Mouse (Mus musculus): Measurements from ENCODE around the gene Dtymk.
"Not testable (repeated sequence)": the region's sequence is repeated elsewhere in the genome, so short reads cannot be mapped to it uniquely, and the experiment has no call there.

Gene Dtymk

DNA sequence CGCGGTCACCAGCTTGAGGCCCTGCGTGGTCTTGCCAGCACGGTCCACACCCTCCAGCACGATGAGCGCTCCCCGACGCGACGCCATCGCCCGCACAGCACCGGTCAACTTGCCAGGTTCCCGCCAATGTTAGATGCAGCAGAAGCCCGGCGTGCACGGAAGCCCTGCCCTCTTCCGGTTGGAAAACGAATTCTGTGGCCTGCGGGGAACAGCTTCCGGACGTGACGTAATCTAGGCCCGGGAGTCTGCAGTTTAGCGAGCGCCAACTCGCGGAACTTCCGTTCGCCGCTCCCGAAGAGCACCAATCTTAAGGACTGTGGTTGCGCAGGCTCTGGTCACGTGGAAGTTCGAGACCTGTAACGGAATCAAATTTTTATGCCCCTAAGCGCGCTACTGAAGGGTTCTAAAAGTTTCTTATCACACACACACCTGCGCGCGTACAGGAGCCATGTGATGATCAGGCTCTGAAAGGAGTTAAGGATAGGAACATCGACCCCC lies at the start of gene Dtymk:
Gene Dtymk, minus strand, starts transcription at position 194 of the 498 bp plus-strand sequence.
- DNase-seq = peak; percentile 93

DNA sequence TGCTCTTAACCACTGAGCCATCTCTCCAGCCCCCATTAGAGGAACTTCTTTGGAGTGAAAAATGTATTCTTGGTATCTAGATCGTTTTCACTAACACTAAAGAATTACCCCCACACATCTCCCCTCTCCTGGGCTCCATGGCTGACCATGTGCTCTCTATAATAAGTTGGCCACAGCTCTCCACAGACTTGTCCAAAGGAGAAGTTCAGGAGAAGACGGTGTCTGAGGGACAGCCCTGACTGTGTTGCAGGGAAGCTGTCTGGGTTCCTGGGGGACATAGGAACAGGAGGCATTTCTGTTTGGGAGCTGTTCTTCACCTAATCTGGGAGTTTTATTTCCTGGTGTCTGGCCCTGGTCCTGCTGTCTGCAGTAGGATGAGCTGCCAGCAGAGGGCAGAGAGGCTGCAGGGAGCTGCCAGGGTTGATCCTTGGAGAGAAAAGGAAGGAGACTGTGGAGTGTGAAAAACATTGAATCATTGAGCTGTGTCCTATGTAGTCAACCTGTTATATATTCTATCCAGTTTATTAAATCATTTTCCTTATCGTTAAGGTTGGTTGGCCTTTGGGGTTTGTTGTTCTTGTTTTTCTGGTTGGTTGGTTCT lies 44.1 kb upstream of the Dtymk start:
- not testable (repeated sequence) for DNase-seq

DNA sequence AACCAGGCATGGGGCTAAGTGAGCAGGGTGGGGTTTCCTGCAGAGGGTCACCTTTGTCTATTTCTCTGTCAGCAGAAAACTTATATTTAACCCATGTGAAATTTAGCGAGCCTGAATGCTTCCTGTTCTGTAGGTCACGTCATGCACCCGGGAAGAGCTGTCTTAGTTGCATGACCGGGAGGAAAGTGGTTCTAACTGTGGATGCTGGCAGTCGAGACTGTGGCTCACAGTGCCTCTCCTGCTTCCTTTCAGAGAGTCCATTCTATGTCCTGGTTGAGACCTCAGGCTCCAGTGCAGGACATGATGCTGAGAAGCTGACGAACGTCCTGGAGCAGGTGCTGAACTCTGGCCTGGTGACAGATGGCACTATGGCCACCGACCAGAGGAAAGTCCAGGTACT lies 36.8 kb upstream of the Dtymk start:
- not testable (repeated sequence) for DNase-seq

DNA sequence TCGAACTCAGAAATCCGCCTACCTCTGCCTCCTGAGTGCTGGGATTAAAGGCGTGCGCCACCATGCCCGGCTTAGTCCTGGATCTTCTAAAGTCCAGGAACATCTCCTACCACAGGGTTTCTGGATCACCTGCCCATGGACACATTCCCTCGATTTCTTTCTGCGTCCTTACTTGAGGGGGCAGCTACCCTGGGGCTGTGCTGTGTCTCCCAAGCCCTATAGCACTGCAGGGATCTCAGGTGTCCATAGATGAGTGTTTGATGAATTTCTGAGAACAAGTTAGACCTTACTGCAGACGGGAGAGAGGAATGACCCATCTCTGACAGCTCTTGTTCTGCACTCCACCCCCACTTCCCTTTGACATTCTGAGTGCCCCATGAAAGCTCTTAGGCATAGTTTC lies 35.6 kb upstream of the Dtymk start:
- DNase-seq = no peak

DNA sequence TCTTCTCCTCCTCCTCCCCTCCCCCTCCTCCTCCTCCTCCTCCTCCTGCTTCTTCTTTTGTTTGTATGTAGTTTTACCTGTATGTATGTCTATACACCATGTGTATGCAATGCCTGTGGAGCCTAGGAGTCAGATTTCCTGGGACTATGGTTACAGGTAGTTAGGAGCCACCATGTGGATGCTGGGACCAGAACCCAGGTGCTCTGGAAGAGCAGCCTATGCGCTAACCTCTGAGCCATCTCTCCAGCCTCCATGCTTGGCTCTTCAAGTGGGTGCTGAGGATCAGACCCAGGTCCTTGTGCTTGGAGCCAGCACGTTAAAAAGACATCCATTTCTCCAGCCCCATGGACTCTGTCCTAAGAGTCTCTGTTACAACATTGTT lies 34.8 kb upstream of the Dtymk start:
- DNase-seq = no peak

DNA sequence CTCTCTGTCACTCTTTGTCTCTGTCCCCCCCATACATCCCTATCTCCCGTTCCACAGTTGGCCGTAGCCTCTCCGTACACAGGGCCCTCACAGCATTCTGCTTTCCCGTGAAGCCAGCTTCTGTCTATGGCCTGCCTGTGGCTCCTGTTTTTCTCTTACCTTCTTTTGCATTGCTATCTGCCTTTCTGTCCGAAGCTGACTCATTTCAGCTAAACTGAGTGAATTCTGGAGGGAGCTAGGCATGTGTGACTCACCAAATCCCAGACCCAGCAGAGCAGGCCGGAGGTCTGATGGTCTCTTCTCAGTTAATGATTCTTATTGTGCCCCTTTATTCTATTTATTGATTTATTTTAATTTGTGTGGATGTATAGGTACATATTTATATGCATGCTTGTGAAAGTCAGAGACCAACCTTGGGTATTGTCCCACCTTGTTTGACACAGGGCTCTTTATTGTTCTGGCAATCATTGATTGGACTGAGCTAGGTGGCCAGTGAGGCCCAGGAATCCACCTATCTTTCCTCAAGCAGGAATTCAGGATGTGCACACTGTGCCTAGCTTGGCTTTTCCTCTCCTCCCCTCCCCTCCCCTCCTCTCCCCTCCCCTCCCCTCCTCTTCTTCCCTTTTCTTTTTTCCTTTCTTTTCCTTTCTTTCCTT lies 34.3 kb upstream of the Dtymk start:
- DNase-seq = no peak

DNA sequence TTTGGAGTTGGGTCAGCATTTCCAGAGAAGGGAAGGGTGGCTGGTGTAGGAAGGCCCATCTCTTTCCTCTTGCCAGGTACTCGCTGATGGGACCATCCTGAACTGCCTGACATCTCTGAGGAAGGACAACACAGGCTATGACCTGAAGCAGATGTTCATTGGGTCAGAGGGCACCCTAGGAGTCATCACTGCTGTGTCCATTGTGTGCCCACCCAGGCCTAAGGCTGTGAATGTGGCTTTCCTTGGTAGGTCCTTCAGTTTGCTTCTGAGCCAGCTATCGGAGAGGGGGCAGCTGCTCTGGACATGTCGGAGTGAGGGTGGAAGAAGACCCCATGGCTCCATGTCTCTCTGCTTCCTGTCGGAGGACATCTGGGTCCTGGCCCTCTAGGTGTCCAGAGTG lies 33.5 kb upstream of the Dtymk start:
- no peak for DNase-seq

DNA sequence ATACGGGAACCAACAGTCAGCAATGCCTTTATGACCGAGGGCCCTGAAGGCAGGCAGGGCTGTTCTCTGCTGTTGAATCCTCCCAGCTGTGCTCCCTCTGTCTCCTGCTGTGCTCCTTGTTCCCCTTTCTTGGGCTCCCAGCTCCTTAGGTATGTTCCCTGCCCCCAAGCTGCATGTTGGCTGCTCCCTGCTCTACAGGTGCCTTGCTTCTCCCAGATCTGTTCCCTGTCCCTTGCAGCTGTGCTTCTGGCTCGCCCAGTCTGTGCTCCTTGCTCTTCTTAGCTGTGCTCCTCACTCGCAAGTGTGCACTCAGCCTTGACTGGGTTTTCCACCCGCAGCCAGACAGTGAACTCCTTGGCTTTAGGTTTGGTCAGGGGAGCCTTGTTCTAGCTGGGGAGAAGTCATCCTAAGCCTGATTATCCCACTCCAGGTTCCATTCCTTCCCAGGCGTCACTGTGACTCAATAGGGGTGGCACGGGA lies 33.0 kb upstream of the Dtymk start:
- no peak for DNase-seq

DNA sequence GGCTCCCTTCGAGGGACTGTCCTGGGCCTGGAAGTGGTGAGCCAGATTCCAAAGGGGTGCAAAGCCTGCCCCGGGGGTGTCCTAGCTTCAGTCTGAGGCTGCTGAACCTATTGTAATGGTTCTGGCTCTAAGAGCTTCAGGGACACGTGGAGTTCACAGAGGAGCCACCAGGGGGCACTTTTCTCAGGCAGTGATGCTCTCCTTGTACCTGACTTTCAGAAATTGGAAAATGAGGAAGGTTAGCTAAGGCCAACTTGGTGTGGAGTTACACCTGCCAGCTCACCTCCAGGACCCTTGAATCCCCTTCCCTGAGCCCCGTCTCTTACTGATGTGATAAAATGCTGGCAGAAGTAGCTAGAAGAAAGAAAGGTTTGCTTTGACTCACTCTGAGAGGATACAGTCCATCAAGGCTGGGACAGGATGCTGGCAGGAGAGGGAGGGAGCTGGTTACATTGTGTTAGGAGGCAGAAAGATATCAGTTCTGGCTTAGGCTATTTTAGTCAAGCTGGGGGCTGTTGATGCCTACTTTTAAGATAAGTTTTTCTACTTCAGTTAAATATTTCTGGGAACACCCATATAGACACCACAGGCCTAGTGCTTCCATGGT lies 31.1 kb upstream of the Dtymk start:
- DNase-seq = not testable (repeated sequence)

DNA sequence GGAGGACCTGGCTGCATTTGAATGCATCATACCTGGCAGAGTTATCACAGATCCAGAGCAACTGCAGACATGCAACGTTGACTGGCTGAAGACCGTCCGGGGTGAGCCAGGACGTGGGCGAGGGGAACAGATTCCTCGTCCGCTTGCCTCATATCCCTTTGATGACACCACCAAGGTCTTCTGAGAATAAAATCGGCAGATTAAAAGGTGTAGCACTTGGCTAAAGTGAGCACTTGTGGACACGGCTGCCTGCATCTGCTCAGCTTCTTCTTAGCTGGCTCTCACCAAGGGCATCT lies 24.8 kb upstream of the Dtymk start:
- DNase-seq = no peak

DNA sequence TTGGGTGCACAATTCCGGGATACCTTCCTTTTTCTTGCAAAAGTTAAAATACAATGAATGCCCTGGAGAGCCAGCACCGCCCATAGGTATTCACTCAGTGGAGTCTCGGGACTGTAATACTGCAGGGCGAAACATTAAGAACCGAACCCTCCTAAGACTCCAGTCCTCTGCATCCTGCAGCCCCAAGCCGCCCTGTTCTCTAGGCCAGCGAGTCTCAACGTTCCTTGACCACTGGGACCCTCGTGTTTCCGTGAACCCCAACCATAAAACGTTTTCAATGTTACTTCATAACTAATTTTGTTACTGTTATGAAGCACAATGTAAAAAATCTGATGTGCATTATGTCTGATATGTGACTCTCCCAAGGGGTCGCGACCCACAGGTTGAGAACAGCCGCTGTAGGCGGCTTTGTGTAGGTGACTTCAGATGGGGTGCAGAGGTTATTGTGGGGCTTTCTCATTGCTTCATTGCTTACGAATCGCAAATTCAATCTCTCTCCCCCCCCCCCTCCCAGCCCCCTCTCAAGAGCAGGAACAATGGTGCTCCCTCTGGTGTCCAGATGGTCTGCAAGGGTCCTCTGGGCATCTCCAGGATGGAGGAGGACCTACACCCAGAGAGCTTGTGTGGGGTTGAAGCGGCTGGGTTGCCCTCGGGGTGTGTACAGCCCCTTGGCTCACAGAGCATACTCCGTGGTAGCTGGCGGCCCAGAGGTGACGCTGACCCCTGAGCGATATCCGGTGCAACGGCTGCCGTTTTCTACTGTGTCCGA lies 24.2 kb upstream of the Dtymk start:
- peak; percentile 23 for DNase-seq

DNA sequence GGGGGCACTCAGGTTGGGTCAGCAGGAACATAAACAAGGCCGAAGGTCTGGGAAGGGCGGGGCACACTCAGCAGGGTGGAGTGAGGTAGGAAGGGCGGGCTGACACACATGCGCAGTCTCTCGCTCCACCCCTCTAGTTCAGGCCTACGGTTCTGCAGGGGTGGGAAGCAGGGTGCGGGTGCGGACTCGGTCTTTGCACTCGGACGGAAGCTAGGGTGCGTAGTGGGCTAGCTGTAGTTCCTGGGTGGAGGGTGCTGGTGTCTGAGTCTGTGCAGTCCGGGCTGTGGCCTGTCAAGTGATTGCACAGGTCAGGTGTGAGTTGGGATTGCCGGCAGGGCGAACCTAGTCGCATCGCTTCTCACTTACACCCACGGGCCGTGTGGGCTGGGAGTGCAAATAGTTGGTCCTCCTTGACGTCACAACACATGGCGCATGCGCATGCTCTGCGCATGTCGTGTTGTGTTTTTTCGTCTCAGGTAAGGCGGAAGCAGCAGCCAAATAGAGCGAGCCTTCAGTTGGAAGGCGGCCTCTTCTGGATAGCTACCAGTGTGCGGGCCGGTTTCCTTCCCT lies 23.5 kb upstream of the Dtymk start:
- DNase-seq = peak; percentile 97

DNA sequence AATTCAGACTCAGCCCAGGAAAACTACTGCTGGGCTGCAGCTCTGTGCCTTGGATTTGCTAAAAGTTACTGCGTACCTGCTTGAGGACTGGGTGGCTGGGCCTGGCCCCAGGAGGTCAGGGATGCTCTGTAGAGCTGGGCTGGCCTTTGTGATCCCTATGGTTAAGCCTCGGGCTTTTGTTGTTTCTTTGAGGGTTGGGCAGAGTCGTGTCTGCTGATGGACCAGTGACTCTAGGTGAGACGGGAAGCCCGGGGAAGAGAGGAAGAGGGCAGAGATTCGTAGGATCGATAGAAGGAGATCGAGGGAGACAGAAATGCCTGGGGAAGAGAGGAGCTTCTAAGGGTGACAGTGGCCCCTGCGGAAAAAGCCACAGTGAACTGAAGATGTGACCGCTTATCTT lies 22.9 kb upstream of the Dtymk start, which contains the start of gene D2hgdh:
Gene D2hgdh, plus strand, starts transcription at position 301 of the 400 bp plus-strand sequence.
- no peak for DNase-seq

DNA sequence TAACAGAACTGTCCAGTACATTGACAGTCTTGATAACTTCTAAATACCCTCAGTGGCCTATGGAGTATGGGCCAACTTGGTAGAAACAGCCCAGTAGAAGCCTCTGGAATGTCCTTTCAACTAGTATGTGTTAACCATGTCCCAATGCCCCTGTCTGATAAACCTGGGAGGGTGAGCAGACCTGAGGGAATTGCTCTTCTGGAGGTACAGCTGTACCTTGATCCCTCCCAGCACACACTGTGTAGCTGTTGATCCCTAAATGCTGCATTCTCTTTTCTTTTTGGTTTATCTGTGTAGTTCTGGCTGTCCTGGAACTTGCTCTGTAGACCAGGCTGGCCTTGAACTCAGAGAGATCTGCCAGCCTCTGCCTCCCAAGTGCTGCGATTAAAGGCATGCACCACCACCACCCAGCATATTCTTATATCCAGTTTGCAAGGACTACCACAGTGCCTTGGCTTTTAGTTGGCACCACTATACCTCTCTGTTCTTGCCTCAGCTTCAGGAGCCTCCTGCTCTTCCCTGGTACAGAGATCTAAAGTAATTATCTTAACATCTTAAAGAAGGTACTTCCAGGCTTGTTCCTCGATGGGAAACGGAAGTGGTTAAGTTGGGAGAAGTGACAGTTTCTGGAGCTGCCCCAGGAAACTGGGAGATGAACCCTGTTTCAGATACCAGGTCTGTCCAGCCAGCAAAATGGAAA lies 22.2 kb upstream of the Dtymk start:
- DNase-seq = no peak

DNA sequence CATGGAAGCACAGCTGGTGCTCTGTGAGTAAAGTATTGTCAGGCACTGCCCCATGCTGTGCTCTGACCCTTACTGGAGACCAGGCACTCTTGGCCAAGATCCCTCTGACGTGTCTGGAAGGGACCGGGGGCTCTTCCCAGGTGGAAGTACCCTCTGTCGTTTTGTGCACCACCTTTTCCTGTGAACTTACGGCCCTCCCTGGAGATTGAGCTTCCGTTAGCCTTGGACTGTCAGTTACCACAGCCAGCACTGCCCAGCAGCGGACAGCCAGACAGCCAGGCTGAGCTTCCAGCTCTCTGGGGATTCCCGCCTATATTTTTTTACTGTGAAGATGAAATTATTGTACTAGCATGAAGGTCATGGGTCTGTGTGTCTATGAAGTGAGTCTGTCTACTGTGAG lies 17.0 kb upstream of the Dtymk start:
- DNase-seq = no peak

DNA sequence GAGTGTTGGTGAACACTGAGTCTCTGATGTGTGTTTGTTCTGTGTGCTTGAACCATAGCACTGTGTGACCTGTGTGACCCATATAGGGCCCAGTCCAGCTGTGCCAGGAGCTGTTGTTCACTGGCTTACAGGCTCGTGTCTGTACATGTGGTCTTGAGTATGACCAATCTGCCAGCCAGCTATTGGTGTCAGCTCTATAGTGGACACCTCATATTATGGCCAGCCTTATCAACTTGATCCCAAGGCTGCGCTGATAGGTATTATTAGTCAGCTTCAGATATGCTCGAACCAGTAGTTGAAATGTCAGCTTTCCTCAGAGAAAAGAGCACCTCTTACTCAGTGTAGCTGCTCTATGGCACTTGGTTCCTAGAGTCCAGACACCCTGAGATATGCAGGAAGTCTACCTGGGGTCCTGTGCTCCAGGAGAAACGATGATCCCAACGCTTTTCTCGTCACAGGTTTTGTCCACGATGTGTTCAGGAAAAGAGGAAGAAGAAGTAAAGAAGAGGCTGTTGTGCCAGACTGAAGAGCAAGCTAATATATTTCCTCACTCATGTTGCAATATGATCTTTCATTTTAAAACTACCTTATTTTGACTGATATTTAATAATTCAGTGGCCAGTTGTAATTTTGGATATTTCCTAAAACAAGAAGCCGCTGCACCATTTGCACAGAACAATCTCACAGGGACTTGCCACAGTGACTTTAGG lies 16.2 kb upstream of the Dtymk start:
- DNase-seq = no peak

DNA sequence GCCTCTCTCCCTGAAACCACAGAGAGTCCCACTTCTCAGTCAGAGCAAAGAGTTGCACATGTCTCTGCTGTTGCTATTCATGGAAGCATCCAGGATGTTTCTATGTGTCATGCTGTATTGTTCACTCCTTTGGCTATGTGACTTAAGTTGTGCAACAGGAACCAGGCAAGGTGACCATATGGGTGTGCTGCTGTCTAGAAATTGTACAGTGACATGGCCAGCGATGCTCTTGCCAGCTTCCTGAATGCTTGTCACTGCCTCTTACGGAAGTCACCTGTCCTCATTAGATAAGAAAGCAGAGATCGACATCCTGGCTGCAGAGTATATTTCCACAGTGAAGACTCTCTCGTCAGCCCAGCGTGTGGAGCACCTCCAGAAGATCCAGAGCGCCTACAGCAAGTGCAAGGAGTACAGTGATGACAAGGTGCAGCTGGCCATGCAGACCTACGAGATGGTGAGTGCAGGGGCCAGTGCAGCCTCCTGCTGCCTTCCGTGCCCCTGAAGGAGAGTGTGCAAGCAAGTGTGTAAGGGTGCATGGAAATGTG lies 9.8 kb upstream of the Dtymk start:
- DNase-seq = no peak

DNA sequence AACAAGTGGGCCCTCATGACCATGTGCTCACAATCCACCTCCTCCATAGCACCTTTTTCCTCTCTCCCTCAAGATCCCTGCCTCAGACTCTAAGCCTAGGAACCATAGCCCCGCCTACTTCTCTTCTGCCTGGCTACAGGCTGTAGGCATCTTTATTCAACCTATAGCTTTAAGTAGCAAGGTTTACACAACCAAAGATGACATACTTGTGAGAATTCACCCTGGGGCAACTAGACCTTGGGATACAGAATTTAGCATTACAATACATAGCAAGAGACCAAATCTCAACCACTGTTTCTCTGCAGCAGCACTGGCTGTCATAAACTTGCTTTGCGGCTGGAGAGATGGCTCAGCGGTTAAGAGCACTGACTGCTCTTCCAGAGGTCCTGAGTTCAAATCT lies 8.3 kb upstream of the Dtymk start:
- DNase-seq = no peak

DNA sequence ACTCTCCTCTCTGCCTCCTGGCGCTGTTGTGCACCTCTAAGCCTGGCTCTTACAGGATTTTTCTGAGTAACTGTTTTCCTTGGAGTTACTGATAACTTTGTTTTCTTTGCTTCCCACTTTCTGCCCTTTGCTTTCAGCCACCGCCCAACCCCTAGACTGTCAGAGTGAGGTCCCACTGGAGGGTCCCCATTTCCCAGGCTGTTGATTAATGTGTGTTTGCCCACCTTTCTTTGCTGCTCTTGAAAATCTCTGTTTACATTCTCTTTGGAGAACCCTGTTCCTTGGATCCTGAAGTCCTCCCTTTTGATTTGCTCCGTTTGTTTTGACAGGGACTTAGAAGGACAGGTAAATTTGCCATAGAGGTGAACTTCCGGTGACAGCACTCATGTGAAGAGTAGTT lies 7.1 kb upstream of the Dtymk start:
- DNase-seq = no peak

DNA sequence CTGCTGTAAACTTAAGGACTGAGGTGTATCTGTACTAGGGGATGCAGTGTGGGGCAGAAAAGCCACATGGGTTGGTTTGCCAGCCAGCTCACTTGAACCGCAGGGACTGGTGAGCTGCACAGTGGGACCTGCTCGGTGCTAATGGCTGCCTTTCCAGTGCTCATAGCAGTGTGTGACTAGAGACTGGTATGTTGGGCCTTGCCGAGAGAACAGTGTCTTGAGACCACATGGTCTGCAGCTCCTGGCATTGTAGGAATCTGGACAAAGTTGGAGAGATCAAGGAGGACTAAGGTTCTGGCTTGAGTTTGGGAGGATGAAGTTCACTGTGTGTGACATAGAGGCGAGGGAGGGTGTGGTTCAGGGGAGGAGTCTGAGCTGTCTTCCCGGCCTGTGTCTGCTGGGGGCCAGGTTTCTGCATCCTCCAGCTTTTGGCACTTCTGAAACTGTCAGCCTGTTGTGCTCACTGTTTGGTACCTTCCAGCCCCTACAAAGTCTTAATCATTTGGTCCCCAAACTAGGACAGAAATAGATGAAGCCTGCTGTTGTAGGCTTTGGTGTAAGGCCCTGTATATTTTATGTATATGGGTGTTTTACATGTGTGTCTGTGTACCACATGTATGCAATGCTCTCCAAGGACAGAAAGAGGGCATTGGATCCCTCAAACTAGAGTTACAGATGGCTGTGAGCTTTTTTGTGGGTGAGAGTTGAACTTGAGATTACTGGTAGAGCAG lies 3.7 kb upstream of the Dtymk start:
- peak; percentile 14 for DNase-seq

DNA sequence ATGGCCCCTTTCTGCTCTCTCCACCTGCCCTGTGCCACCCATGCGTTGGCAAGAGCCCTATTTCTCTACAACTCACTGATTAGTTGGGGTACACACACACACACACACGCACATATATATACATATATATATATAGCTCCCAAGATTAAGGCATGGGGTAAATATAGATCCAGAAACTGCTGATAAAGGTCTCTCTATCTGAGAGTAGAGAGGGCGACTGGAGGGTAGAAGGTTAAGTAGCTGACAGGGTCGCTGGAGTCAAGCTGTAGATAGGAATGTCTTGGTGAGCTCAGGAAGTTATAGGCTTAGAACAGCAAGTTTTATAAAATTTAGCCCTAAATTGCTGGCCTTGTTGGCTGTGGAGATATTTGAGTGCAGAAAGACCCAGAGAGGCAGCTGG lies 3.1 kb upstream of the Dtymk start:
- no peak for DNase-seq

Data from kidney, adult 11 months (tissue).